Mouse (Mus musculus) megakaryocyte, embryonic 14.5 days (primary cell): ENCODE data around the gene Agfg2. TPM values are rescaled to one million over a fixed set of nuclear protein-coding genes. Genes with fewer than 3 reads are reported as not detected.
A peak's percentile ranks its signal among the peaks of the same experiment; 100 is the strongest.
"Not testable (repeated sequence)": the region's sequence is repeated elsewhere in the genome, so short reads cannot be mapped to it uniquely, and the experiment has no call there.

ENCODE experiments used
- H3K27me3 ChIP-seq: replicated peaks from 2 replicates; pipeline ENCODE3; 2012; ENCODE audit warnings: inconsistent platforms
- H3K36me3 ChIP-seq: replicated peaks from 2 replicates; pipeline ENCODE3; 2012; ENCODE audit warnings: low read length, inconsistent platforms, mixed read lengths
- H3K4me1 ChIP-seq: 2 replicates; pipeline ENCODE4 v1.6.1; 2012; ENCODE audit warnings: inconsistent platforms
- H3K4me3 ChIP-seq: replicated peaks from 2 replicates; pipeline ENCODE3; 2012; ENCODE audit warnings: moderate library complexity, mild to moderate bottlenecking, inconsistent platforms
- H3K9me3 ChIP-seq: 2 replicates; pipeline ENCODE4 v1.6.1; 2012; ENCODE audit warnings: inconsistent platforms
- FLI1 ChIP-seq: IDR thresholded peaks from 2 replicates; pipeline ENCODE4 v1.6.1; 2012; ENCODE audit warnings: low read length, inconsistent platforms, mixed read lengths
- GATA1 ChIP-seq: IDR thresholded peaks from 3 replicates; pipeline ENCODE4 v1.6.1; 2012; ENCODE audit warnings: mixed read lengths, low read length, inconsistent platforms, borderline replicate concordance
- polyA plus RNA-seq: library from polyadenylated mRNA; stranded (reverse); fragments of >175 nt; gene quantifications from 2 replicates; pipeline ENCODE4 v1.2.3, GENCODE M21; 2012; ENCODE audit warnings: low replicate concordance; ENCODE audit not compliant: insufficient read depth

Gene Agfg2
- 58.4 and 131 TPM in 2 replicates for polyA plus RNA-seq

DNA sequence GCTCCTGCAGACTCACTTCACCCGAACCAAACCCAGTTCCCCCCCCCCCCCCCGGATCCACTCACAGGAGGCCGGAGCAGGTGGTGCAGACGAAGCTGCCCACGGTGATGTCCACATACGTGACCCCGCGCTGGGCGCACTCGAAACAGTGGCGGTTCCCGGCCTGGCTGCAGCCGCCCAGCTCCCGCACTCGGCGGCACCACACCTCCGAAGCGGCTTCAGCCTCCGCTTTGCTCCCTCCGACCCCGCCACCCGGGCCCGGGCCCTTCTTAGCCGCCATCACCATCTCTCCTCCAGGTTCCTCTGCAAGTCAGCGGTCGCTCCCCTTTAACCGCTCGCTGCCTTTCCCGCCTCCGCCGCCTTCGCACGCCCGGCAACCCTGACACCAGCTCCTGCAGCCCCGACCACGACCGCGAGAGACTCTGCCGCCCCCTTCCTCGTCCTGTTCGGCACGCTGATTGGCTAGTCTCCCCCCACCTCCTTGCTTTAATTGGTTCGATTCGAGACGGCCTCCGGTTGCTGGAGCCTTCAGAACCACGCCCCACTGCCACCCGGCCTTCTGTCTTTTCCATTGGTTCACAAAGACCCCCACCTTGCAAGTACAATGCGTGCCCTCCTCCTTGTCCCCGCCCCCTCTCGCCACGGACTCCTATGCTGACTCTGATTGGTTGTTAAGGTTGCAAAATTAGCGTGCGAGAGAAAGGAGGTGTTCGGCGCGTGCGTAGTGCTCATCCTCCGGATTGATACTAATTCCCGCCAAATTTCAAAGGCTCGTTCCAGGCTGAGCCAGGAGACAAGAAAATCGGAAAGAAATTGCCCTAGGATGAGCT lies at the start of gene Agfg2:
Gene Agfg2 (minus strand): TSS at position 433 of the 830 bp plus-strand sequence.
- Histone ChIP-seq H3K4me1 (peaks cover 82% of the 10 kb centered on the region), H3K36me3 (peaks cover 27% of the 10 kb centered on the region), H3K27me3 (no peaks in the 10 kb centered on the region), H3K9me3 (no peaks in the 10 kb centered on the region), H3K4me3 (peak within 1 kb of the TSS; percentile 98)
- no peak for TF ChIP-seq GATA1
- TF ChIP-seq FLI1 = no peak; the same call in 1 of the 2 replicates

- TF ChIP-seq GATA1 (no peak), FLI1 (no peak)
- H3K9me3 ChIP-seq = no peaks in the 10 kb centered on the region
- H3K36me3 ChIP-seq = peaks cover 34% of the 10 kb centered on the region
- peaks cover 17% of the 10 kb centered on the region for H3K27me3 ChIP-seq
- peaks cover 37% of the 10 kb centered on the region for H3K4me1 ChIP-seq
- no peak overlapping the region for H3K4me3 ChIP-seq
Measured at GRCm38 (mm10) chr5:137733638-137734288, 49.2 kb upstream of the Agfg2 start.

- Histone ChIP-seq H3K36me3 (peaks cover 1% of the 10 kb centered on the region), H3K27me3 (no peaks in the 10 kb centered on the region), H3K4me1 (peaks cover 35% of the 10 kb centered on the region), H3K4me3 (no peak overlapping the region), H3K9me3 (no peaks in the 10 kb centered on the region)
- TF ChIP-seq FLI1 (no peak), GATA1 (no peak)
Measured at GRCm38 (mm10) chr5:137726767-137727166, 42.2 kb upstream of the Agfg2 start.

DNA sequence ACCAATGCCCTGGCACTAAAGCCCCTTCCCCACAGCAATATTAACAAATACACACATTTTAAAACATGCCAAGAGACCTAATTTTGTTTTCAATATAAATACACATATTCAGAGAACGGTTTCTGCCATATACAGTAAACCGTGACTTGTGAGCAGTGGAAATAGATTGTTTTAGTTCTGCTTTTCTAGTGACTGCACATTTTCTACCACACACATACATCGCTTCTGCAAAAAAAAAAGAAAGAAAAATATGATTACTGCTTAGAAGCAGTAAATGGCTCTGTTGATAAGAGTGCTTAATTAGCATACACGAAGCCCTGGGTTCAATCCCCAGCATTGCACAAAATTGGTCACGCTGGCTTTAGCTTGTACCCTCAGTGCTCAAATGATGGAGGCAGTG lies 39.3 kb upstream of the Agfg2 start:
- TF ChIP-seq FLI1 (no peak), GATA1 (no peak)

GRCm38 (mm10) chr5:137720558-137721164 lies 36.1 kb upstream of the Agfg2 start:
- H3K9me3 ChIP-seq, H3K27me3 ChIP-seq, H3K36me3 ChIP-seq: not testable (repeated sequence)
- peak overlapping the region; percentile 77 for H3K4me3 ChIP-seq
- peaks cover 69% of the 10 kb centered on the region for H3K4me1 ChIP-seq

More for the DNA sequence above, 39.3 kb upstream of the Agfg2 start:
- Histone ChIP-seq H3K9me3 (no peaks in the 10 kb centered on the region), H3K4me3 (no peak overlapping the region), H3K27me3 (no peaks in the 10 kb centered on the region), H3K36me3 (no peaks in the 10 kb centered on the region), H3K4me1 (peaks cover 44% of the 10 kb centered on the region)

DNA sequence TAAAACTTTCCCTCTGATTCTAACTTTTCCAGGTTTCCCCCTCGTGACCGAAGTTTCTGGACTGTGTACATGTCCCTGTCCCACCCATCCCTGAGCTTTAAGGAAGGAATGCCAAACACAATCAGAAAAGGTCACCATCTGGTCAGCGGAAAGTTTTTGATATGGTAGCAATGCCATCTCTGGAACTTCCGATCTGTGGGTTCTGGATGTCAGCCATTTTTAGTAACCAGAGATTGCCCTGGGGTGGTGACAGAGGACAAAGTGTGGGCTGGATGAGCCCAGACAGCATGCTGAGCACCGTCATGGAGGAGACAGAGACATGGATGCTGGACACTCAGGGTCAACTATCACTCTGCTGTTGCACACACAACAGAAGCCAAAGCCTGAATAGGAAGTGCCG lies 34.6 kb upstream of the Agfg2 start:
- Histone ChIP-seq H3K4me1 (peaks cover 65% of the 10 kb centered on the region), H3K4me3 (peak overlapping the region; percentile 70), H3K9me3 (no peaks in the 10 kb centered on the region), H3K36me3 (no peaks in the 10 kb centered on the region), H3K27me3 (no peaks in the 10 kb centered on the region)
- TF ChIP-seq FLI1 (no peak), GATA1 (no peak)

- H3K27me3 ChIP-seq = no peaks in the 10 kb centered on the region
Measured at GRCm38 (mm10) chr5:137718020-137718790, 33.7 kb upstream of the Agfg2 start.

GRCm38 (mm10) chr5:137715685-137716084 lies 31.2 kb upstream of the Agfg2 start:
- TF ChIP-seq GATA1 = no peak
- no peaks in the 10 kb centered on the region for H3K27me3 ChIP-seq
- no peaks in the 10 kb centered on the region for H3K9me3 ChIP-seq
- H3K4me1 ChIP-seq = peaks cover 59% of the 10 kb centered on the region
- no peak overlapping the region for H3K4me3 ChIP-seq
- no peaks in the 10 kb centered on the region for H3K36me3 ChIP-seq

More at GRCm38 (mm10) chr5:137718020-137718790, 33.7 kb upstream of the Agfg2 start:
- Histone ChIP-seq H3K36me3 (no peaks in the 10 kb centered on the region), H3K4me1 (peaks cover 62% of the 10 kb centered on the region), H3K4me3 (no peak overlapping the region), H3K9me3 (no peaks in the 10 kb centered on the region)
- TF ChIP-seq FLI1 (no peak), GATA1 (no peak)

DNA sequence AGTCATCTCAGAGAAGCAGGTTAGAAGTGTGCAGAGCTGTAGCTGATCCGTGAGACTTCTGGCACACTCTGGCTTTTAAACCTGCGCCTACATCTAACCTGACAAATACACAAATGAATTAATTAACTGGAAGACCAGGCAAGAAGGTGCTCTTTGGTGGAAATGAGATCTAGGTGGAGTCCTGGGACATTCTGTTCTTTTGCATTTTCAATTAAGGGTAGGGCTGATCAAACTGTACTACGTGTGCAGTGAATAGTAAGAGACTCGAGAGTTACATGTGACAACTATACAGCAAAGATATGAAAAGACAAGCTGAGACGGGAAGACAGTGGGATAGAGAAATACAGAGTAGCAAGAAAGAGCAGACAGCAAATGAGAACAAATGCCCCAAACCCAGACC lies 28.9 kb upstream of the Agfg2 start:
- no peaks in the 10 kb centered on the region for H3K36me3 ChIP-seq
- no peaks in the 10 kb centered on the region for H3K9me3 ChIP-seq
- H3K27me3 ChIP-seq = no peaks in the 10 kb centered on the region
- no peak overlapping the region for H3K4me3 ChIP-seq
- H3K4me1 ChIP-seq = peaks cover 52% of the 10 kb centered on the region
- TF ChIP-seq GATA1 = no peak
- TF ChIP-seq FLI1 = no peak
